Mouse (Mus musculus) spleen, postnatal 36 days (tissue): ENCODE results near the gene Ackr1.
"Not testable (repeated sequence)": the region's sequence is repeated elsewhere in the genome, so short reads cannot be mapped to it uniquely, and the experiment has no call there.

Source experiments
- DNase-seq, 2 experiments: peaks; one replicate each; pipeline ENCODE4 v3.0.0; 2022; ENCODE audit warnings: low spot score in 2 of 2, mixed read lengths in 1 of 2

The Ackr1 gene

DNA sequence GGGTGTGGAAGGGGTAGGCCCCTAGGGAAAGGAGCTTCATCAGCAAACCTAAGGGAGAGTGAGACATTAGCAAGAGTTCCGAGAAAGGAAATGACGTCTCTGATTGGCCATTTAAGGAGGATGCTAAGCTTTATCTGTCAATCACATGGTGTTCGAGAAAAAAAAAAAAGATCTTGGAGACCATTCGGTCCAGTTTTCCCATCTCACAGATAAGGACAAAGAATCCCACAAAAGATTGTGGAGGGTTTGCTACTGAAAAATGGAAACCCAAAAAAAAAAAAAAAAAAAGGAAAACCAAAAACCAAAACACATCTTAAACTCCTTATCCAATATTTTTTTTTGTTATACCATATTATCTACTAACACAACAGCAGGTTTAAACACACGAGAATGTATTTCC, 15.6 kb upstream of the Ackr1 start:
- DNase-seq = no peak

DNA sequence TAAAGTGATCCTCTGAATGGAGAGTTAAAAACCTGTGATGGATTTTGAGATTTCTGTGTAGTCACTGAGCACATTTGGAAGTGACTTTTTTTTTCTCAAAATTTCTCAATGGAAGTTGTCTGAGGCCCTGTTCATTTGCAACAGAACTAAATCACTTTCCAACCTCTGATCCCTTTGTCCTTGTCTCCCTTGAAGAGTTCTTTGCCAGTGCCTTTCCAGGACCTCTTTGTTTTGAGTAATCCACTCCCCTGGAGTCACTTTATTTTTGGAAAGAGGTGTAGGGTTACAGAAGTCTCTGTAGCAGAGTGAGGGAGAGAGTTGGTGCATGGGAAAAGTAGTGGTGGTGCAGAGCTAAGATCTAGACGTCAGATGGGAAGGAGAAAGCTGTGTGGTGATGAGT, 15.0 kb upstream of the Ackr1 start:
- no peak for DNase-seq

- no peak for DNase-seq
These were observed 11.6 kb upstream of the Ackr1 start for GRCm38 (mm10) chr1:173345112-173345511.

DNA sequence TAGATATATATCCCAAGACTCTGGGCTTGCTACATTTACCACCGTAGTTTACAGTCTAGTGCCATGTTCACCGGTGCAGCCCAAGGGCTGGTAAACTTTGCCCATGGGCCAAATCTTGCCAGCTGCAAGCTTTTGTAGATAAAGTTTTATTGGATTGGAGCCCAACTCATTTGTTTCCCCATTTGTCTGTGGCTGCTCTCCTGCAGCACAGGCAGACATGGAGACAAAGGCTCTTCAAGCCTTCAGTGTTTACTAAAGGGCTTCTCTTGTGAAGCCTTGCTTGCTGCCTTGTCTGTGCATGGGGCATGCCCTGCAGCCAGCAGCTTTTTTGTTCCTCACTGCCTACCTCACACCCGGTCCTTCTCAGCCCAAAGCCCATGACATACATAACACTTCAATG, 10.4 kb upstream of the Ackr1 start:
- DNase-seq = no peak

DNA sequence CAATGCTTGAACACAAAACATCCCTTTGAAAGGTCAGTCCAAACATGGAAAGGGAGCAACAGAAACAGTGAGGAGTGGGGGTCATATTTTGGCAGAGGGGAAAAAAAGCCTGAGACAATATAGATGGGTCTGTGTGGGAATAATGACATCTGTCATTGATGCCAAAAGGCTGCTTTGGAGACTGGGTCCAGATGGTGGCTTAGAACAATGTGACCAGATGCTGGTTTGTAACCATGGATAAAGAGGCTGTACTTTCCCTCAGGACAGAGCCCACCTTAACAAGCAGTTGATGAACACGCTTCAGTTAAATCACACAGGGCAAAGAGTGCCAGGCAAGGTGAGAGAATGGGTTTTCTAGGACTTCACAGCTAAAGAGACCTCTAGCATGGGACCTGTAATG, 8.9 kb upstream of the Ackr1 start:
- no peak for DNase-seq

- DNase-seq = peak in 1 of 2 experiments; percentile 41
These were observed 6.0 kb upstream of the Ackr1 start for GRCm38 (mm10) chr1:173339543-173339942.

GRCm38 (mm10) chr1:173337008-173337407, 3.5 kb upstream of the Ackr1 start:
- no peak for DNase-seq

GRCm38 (mm10) chr1:173335903-173336302, 2.4 kb upstream of the Ackr1 start:
- no peak for DNase-seq

DNA sequence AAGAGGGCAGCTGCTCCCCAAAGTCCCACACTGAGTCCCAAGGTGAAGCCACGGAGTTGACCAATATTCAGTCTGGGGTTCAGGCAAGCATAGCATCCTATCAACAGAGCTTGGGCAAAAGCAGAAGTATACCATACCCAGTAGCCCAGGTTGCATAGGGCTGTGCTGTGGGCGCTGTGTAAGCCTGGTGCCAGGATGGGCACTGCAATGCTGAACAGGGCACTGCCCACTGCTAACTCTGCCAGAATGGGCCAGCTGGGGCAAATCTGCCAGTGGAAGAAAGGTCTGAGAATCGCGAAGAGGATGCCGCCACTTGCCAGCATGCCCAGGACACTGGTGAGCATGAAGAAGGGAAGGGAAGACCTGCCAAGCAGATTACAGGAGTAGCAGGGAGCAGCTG, 1.1 kb downstream of the Ackr1 start:
- DNase-seq = no peak

- DNase-seq = no peak
These were observed 3.8 kb downstream of the Ackr1 start for GRCm38 (mm10) chr1:173329743-173330142.

DNA sequence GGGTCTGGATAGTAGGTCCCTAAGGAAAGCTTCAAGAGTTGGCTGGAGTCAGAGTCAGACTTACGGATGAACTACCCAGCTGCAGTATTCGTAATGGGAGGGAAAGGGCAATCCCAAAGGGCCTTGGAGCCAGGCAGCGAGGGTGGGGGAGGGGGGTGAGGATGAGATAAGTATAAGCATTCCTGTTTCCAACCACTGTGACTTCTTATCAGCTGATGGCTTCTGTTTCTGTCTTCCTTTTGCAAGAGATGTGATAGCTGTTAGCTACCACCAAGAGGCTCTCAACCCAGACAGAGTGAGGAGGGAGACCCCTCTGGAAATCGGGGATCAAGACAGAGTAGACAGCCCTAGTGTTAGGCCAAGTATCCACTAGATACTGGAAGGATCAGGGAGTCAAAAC, 4.4 kb downstream of the Ackr1 start:
- no peak for DNase-seq

- no peak for DNase-seq
These were observed 5.1 kb downstream of the Ackr1 start for GRCm38 (mm10) chr1:173328446-173328845.

- DNase-seq = no peak
These were observed 7.0 kb downstream of the Ackr1 start for GRCm38 (mm10) chr1:173326552-173326951.

DNA sequence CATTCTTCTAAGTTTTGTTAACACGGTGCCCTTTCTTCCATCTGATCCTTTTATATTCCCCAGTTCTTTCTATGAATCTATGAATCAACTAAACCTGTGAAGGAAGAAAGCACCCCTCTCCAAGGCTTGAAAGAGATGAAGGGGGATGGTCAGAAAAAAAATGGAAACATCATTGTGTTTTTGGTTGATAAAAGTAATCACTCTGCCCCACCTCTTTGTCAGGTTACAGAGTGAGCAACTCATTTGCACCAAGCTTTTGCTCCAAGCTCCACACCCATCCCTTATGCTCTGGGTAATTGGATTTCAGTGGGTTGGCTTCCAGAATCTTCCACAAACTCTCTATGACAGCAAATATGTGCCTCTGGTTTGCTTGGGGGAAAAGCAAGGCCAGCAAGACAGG, 8.2 kb downstream of the Ackr1 start:
- DNase-seq = no peak

DNA sequence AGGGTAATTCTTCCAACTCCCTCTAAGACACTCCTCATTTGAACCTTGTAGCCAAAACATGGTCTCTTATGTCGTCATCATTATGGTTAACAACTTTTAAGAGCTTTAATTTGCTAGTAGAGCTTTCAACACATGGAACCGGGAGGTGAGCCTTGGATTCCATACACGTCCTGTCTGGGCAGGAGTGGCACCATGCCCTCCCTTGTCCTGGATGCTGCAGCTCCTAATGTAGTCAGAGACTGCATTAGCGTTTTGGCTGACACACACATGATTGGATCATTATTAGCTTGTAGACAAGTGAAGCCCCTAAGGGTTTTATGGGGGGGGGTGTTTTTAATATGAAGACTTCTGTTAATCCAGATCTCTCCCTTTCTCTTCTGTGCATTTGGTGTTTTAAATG, 8.6 kb downstream of the Ackr1 start:
- DNase-seq = no peak

- no peak for DNase-seq
These were observed 9.5 kb downstream of the Ackr1 start for GRCm38 (mm10) chr1:173323839-173324585.

DNA sequence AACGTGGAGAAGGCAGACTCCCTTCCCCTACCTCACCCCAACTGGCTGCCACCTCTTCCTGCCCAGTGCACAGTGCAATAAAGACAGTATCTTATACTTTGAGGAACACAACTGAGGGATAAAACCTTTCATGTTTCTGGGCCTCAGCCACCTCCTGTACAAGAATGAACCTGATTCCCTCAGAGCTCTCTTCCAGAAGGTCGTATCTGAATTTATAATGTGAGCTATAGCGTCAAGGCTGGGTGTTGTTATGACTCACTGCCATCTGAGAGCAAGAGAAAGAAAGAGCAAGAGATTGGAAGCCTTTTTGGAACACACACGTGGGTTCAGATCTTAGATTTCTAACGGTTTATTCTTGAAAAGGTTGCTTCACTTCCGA, 11.3 kb downstream of the Ackr1 start:
- DNase-seq = no peak

DNA sequence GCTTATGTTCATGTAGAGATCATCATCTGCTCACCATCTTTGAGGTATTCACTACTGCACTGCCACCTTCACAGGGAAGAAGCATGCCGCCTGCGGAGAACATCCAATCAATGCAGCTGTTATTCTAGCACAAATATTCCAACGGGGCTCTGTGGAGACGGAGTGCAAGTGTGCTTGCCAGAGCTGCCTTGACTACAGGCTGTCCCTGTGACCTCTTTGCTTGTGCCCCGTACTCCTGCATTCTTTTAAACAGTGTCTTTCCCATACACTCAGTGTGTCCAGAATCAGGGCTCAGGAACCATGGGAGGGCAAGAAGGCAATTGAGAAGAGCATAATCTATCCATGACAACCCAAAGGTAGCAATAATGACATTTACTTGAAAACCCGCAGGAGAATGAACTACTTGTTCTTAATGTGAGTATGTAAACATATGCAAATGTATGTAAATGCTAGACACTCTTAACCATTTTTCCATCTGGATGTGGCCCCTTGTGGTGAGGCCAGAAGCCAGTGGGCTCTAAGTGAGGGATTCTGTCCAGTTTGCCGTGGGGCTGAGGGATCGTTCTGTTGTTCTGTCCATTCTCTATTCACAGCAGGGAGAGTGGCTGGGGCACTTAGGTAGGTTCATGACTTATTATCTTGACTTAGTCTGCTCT, 11.8 kb downstream of the Ackr1 start:
- no peak for DNase-seq

GRCm38 (mm10) chr1:173317925-173318477, 15.5 kb downstream of the Ackr1 start:
- no peak for DNase-seq

DNA sequence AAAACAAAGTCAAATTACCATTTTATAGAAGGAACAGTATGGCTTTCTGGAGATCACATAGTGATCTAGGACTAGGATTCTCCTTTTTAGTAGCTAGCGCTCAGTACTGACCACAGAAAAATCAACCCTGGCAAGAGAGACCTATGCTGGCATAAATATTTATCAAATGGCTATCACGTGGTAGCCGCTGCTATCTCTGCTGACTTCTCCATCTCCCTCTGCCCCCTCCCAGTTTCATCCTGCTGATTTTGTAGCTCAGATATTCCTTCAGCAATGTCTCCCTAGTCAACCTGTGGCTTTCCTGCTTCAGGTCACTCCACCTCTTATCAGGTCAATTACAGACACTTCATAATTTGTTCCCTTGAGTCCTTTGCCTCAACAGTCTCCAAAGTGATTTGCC, 17.8 kb downstream of the Ackr1 start:
- no peak for DNase-seq

GRCm38 (mm10) chr1:173313535-173314050, 20.0 kb downstream of the Ackr1 start:
- DNase-seq = not testable (repeated sequence)

DNA sequence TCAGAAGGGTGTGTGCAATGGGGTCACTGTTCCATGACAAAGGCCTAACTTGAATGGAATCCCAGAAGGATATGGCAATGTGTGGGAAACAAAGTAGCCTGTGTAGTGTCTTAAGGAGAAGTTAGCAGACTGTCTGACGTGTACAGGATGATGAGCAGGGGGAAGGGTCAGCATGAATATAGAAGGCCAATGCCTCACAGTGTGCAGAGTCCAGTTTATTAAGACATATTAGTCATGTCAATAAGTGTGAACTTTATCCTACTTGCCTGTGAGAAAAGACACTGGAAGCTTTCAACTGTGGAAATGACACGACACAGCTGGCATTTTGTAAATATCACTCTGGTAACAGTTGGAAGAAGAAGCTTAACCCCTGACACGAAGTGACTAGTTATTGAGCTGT, 30.8 kb downstream of the Ackr1 start:
- DNase-seq = not testable (repeated sequence)
